In the genomic region with DNA sequence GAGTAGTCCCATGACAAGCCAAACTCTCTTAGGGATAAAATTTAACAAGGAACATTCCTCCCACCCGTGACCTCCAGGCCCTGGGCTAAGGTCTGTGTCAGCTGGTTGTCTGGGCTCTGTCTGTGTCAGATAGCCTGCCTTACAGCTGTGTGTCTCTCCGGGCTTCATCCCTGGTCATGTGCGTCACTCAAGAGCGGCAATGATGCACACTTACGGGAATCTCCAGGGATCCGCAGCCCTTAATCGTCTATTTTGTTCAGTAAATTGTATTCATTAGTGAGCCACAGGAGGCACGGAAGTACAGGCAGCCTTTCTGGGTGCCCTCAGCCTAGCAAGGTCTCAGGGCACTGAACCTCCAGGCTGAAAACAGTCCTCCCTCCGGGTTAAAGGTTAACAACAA, we compare ENCODE assay signal across 15 mouse cellular contexts. TPM values are rescaled to one million over a fixed set of nuclear protein-coding genes. Genes with fewer than 3 reads are reported as not detected.
DNase-seq lines count a peak whose midpoint lies in the region; TF ChIP-seq lines count a peak whose summit lies in the region.
"Had no signal": no experiment of that assay in that cellular context is flagged by ENCODE, and none has a peak within 500 bp of the region (broad histone marks: within the 10 kb centered on the region; RNA-seq: fewer than 3 reads in every experiment).

No protein-coding gene starts in this region.

- TF ChIP-seq POLR2A in kidney, adult 2 months (IDR thresholded peaks at IDR 0.05; ENCODE audit: low read depth, low read length): no peak

- no peaks in the 10 kb centered on the region for H3K36me3 ChIP-seq in ES-E14 (ENCODE audit: control insufficient read depth, insufficient read depth, low read length, poor library complexity, severe bottlenecking)
- no peaks in the 10 kb centered on the region for H3K36me3 ChIP-seq in kidney, adult 2 months (ENCODE audit: control insufficient read depth, insufficient read depth, low read length)
- H3K36me3 ChIP-seq: liver, embryonic 13.5 days; midbrain, embryonic 15.5 days had no signal

- DNase-seq in heart, postnatal 4 days: peak; percentile 11
- no peak for DNase-seq in heart, adult 18-20 months
- DNase-seq in ES-E14 (ENCODE audit: low read depth, low spot score) (peak; percentile 13), ZHBTc4 (ENCODE audit: low read depth, low spot score) (peak; percentile 83)
- DNase-seq in kidney, adult 2 months: peak; percentile 75
- no peak for DNase-seq in cerebellum, adult 11-12 months
- DNase-seq in left cerebral cortex, adult 8-10 months (ENCODE audit: low spot score in 2 of 2): no peak
- DNase-seq in frontal cortex, postnatal 36 days (ENCODE audit: low spot score in 2 of 2): no peak
- DNase-seq: adrenal gland, postnatal 25 days; gastrocnemius, postnatal 14 days; liver, embryonic 13.5 days; lung, postnatal 14 days; right cerebral cortex, postnatal 14 days had no signal

- H3K4me1 ChIP-seq in ES-E14 (ENCODE audit: control insufficient read depth in 2 of 2, insufficient read depth in 2 of 2, low read length in 2 of 2, poor library complexity in 1 of 2): no peaks in the 10 kb centered on the region
- peaks cover 6% of the 10 kb centered on the region for H3K4me1 ChIP-seq in kidney, adult 2 months (ENCODE audit: control insufficient read depth, insufficient read depth, low read length)
- H3K4me1 ChIP-seq: liver, embryonic 13.5 days had no signal

- no peaks in the 10 kb centered on the region for H3K27me3 ChIP-seq in kidney, adult 2 months (replicated peaks; ENCODE audit: control insufficient read depth, insufficient read depth, low read length)
- H3K27me3 ChIP-seq: forebrain, embryonic 13.5 days; liver, embryonic 13.5 days; midbrain, embryonic 15.5 days had no signal

- no peak overlapping the region for H3K4me3 ChIP-seq in ES-E14 (ENCODE audit: insufficient read depth in 1 of 2, low read depth in 1 of 2, low read length in 2 of 2, poor library complexity in 1 of 2, severe bottlenecking in 1 of 2)
- no peak overlapping the region for H3K4me3 ChIP-seq in kidney, adult 2 months (ENCODE audit: insufficient read depth, low read depth, low read length)
- H3K4me3 ChIP-seq: forebrain, embryonic 13.5 days; liver, embryonic 13.5 days; midbrain, embryonic 15.5 days had no signal

- TF ChIP-seq CTCF in kidney, adult 2 months (conservative IDR thresholded peaks at IDR 0.05; ENCODE audit: insufficient read depth, insufficient read length, low read depth, low read length): no peak

- in situ Hi-C loops in ES-E14 (cut with MboI; ENCODE audit: low sequenced_read_pairs in 2 of 2, unreplicated experiment in 2 of 2): loop anchor here (10.0 to 25.0 kb wide), 2 partner anchors 257 to 264 kb away; partner anchors contain the start of gene Bfsp2 (in 1 of the 2)

- WGBS in kidney, adult 2 months: 46% methylated on average over 9 of the region's 9 CpGs

- no peak overlapping the region for H3K9ac ChIP-seq in ES-E14 (ENCODE audit: insufficient read depth, low read depth, low read length, poor library complexity, severe bottlenecking)
- H3K9ac ChIP-seq: forebrain, embryonic 13.5 days; liver, embryonic 13.5 days; midbrain, embryonic 15.5 days had no signal

- no peaks in the 10 kb centered on the region for H3K9me3 ChIP-seq in ES-E14 (ENCODE audit: control insufficient read depth, insufficient read depth, low read depth, low read length)
- H3K9me3 ChIP-seq: forebrain, embryonic 13.5 days; liver, embryonic 13.5 days; midbrain, embryonic 15.5 days had no signal

- H3K27ac ChIP-seq in ES-E14 (ENCODE audit: insufficient read depth, low read depth, low read length, poor library complexity, severe bottlenecking): no peak overlapping the region
- peak overlapping the region; percentile 67 for H3K27ac ChIP-seq in kidney, adult 2 months (ENCODE audit: insufficient read depth, low read depth, low read length)
- H3K27ac ChIP-seq: forebrain, embryonic 13.5 days; liver, embryonic 13.5 days; midbrain, embryonic 15.5 days had no signal

TF ChIP-seq in ES-E14, 5 proteins besides CTCF, POLR2A, EP300 and RAD21:
- TF ChIP-seq HCFC1 (IDR thresholded peaks at IDR 0.05; ENCODE audit: borderline replicate concordance, insufficient read depth, low read length): no peak
- 0 out of 2 replicates have a peak, but pooled peaks have one; percentile 2 for TF ChIP-seq ZNF384 (IDR thresholded peaks at IDR 0.05; ENCODE audit: low read depth, low read length)

RNA-seq across cellular contexts. Expression of gene Tmem108, which starts 10.1 kb away (rescaled TPM):
- 10 to 100 TPM; 17.6 to 21.9 TPM for total RNA-seq in heart, postnatal 4 days (2021)
- 1 to 10 TPM; 3.0 to 3.9 TPM for total RNA-seq in heart, adult 18-20 months (2021)
- 3.1 and 3.2 TPM in 2 replicates for total RNA-seq in ES-E14 (2012; rRNA removed)
- 6.9 and 7.1 TPM in 2 replicates for polyA plus RNA-seq in kidney, adult 2 months (2012; rRNA removed)
- 10 to 100 TPM; 17.0 to 23.1 (median 17.9) TPM for total RNA-seq in left cerebral cortex, adult 8-10 months (2022)

Comparison
In these comparisons a context has a peak if more than half of its experiments do, and no peak if none do; other contexts are left out.
1. DNase-seq: peak in heart, postnatal 4 days (single experiment), ES-E14 (single experiment), ZHBTc4 (single experiment) and kidney, adult 2 months (single experiment); none in heart, adult 18-20 months (0 of 2), cerebellum, adult 11-12 months (single experiment), left cerebral cortex, adult 8-10 months (0 of 2) and frontal cortex, postnatal 36 days (0 of 2).